Mouse (Mus musculus): ENCODE results near the gene Helz. TPM values are rescaled to one million over a fixed set of nuclear protein-coding genes. Genes with fewer than 3 reads are reported as not detected.

Gene Helz
- polyA plus RNA-seq, 1 experiment from 2014 or later = 16.0 TPM

DNA sequence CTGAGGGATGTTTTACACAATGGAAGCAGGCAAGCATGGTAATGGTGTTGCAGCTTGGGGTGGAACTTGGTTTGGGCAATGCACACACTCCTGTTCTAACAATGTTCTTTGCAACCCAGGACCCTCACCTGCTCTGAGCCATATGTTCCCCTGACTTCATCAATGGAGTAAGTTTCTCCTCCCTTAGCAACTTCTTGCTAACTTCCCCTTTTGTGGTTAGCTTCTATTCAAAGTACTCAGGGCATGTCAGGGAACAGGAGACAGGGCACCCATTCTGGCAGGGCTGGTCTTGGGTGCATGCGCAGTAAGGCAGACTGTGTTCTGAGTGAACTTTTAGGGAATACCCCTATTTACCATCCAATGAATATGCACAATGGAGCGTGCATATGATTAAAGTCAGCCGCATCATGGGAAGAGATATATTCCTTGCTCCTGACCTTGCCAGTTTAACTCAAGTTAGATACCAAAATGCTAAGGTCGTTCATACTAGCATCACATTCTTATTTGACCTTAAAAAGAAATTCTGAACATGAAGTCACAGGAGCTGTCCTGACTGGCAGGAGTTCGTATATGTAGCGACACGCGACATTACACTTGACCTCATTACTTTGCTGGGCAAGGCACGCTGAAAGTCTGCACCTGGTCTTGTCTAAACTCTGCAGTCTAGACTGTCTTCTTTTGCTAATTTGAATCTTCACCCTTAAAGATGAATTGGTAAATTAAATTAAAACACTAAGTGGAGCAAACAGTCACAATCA lies 172.7 kb downstream of the Helz start:
- WGBS = 83% methylated on average over 9 of the region's 9 CpGs
- no peak for ATAC-seq

DNA sequence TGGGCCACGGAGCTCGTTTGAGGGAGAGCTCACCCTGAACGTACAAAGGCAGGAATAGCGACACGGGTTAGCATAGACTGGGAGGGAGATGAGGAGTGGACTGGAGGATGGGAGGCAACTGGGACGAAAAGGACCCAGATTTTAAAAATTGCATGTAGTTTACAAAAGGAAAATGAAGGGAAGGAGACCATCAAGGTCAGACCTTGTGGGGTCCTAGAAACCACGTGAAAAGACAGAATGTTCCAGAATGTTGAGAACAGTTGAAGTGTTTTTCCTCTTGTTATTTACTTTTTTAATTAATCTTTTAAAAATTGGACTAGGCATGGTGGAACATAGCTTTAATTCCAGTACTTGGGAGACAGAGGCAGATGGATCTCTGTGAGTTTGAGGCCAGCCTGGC lies 173.3 kb downstream of the Helz start:
- no peaks in the 10 kb centered on the region for H3K9me3 ChIP-seq
- no peak overlapping the region for H3K4me2 ChIP-seq (replicated peaks)
- no peaks in the 10 kb centered on the region for H3K36me3 ChIP-seq
- H3K27me3 ChIP-seq (replicated peaks) = no peaks in the 10 kb centered on the region
- 79% methylated on average over 7 of the region's 7 CpGs for WGBS
- no peaks in the 10 kb centered on the region for H3K4me1 ChIP-seq (replicated peaks)
- ATAC-seq = no peak
- no peak overlapping the region for H3K27ac ChIP-seq
- no peak overlapping the region for H3K4me3 ChIP-seq (replicated peaks)
- no peak overlapping the region for H3K9ac ChIP-seq

More for the DNA sequence above, 172.7 kb downstream of the Helz start:
- no peak overlapping the region for H3K27ac ChIP-seq
- H3K27me3 ChIP-seq (replicated peaks) = no peaks in the 10 kb centered on the region
- no peak overlapping the region for H3K9ac ChIP-seq
- no peaks in the 10 kb centered on the region for H3K36me3 ChIP-seq
- no peak overlapping the region for H3K4me3 ChIP-seq (replicated peaks)
- no peaks in the 10 kb centered on the region for H3K9me3 ChIP-seq
- no peaks in the 10 kb centered on the region for H3K4me1 ChIP-seq (replicated peaks)
- no peak overlapping the region for H3K4me2 ChIP-seq (replicated peaks)

DNA sequence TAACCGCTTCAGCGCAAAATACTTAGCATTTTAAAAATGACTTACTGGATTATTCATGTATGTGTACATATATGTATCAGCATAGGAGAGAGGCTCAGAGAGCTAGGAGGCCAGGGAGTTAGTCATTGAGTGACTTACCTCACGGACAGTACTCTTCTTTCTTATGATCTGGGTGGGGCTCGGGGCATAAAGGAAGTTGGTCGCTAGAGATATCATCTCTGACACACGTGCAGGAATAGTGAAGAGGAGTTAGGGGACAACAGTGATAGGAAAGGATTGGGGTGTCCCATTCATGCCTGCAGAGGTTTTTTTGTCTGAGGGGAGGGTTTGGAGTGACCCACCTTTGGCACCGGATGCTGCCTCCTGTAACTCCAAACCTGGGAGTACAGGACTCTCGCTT lies 176.9 kb downstream of the Helz start:
- Histone ChIP-seq H3K4me1 (replicated peaks) (no peaks in the 10 kb centered on the region), H3K9me3 (no peaks in the 10 kb centered on the region), H3K4me3 (replicated peaks) (no peak overlapping the region), H3K27me3 (replicated peaks) (no peaks in the 10 kb centered on the region), H3K9ac (no peak overlapping the region), H3K27ac (no peak overlapping the region), H3K36me3 (no peaks in the 10 kb centered on the region), H3K4me2 (replicated peaks) (no peak overlapping the region)
- ATAC-seq = no peak
- 84% methylated on average over 8 of the region's 8 CpGs for WGBS

DNA sequence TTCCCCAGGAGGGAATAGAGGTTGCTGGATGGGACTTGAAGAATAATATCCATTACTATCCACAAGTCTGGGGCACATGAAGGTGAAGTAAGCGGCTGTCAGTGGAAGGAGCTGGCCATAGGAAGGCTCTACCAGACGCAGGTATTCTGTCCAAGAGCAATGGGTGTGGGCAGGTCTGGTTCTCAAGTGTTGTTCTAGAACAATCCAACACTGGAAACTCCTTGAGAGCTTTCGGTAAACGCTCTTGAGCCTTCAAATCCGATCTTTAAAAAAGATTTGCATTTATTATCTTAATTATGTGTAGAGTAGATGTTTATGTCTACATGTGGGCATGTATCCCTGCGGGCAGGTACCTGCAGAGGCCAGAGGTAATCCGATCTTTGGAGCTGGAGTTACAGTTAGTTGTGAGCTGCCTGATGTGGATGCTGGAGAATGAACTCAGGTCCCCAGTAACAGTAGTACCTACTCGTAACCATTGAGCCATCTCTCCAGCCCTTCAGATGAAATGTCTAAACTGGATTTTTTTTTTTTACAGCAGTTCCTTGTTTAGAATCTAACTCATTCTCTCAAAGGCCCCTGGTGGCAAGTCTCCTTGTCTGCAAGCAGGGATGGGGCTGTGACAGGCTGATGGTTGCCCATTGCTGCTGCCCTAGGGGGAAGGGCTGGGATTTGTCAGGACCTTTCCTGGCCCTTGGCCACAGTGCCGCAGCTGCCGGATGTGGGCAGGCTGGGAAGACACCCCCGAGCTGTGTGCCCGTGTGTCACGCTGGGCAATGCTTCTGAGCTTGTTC lies 180.5 kb downstream of the Helz start:
- WGBS = 84% methylated on average over 13 of the region's 13 CpGs

DNA sequence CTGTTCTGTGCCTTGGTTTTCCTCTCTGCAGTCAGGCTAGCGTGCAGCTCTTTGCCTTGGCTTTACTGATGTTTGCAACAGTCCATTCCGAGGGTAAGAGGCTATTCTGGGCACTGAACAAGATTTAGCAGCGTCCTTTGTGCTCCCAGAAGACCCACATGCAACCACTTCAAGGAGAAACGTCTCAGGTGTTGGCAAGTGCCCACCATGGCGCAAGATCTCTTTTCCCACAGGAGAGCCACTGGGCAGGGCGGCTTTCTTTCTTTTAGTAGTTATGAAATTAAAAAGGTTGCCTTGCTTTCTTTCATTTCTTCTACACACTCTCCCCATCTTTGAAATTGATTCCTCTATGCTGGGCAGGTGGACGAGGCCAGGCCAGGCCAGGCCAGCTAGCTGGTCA lies 181.4 kb downstream of the Helz start:
- Histone ChIP-seq H3K4me3 (replicated peaks) (no peak overlapping the region), H3K9ac (no peak overlapping the region), H3K9me3 (no peaks in the 10 kb centered on the region), H3K27me3 (replicated peaks) (no peaks in the 10 kb centered on the region), H3K36me3 (no peaks in the 10 kb centered on the region), H3K4me1 (replicated peaks) (no peaks in the 10 kb centered on the region), H3K27ac (no peak overlapping the region), H3K4me2 (replicated peaks) (no peak overlapping the region)
- ATAC-seq = no peak
- WGBS = 79% methylated on average over 7 of the region's 7 CpGs

More for the DNA sequence above, 180.5 kb downstream of the Helz start:
- no peak overlapping the region for H3K9ac ChIP-seq
- no peaks in the 10 kb centered on the region for H3K36me3 ChIP-seq
- no peak overlapping the region for H3K4me2 ChIP-seq (replicated peaks)
- no peak overlapping the region for H3K27ac ChIP-seq
- no peaks in the 10 kb centered on the region for H3K4me1 ChIP-seq (replicated peaks)
- no peaks in the 10 kb centered on the region for H3K27me3 ChIP-seq (replicated peaks)
- H3K9me3 ChIP-seq = no peaks in the 10 kb centered on the region
- ATAC-seq = no peak
- H3K4me3 ChIP-seq (replicated peaks) = no peak overlapping the region

DNA sequence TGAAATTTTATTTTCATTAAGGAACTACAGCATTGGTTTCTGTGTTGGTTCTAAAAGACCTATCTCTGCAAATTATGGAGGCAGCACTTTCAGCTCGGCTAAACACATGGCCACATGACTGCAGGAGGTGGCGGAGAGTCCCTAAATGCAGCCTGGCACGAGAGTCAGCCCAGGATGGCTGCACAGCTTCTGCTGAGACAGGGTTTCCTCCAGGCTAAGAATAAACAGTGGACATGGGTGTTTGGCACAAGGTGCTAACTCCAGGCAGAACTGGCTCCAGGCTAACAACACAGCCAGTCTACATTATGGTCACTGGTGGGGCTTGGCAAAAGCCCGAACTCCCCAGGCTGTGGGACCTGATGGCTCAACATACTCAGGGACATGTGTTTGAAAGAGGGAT lies 183.2 kb downstream of the Helz start:
- Histone ChIP-seq H3K4me1 (replicated peaks) (no peaks in the 10 kb centered on the region), H3K36me3 (no peaks in the 10 kb centered on the region), H3K9me3 (no peaks in the 10 kb centered on the region), H3K9ac (no peak overlapping the region), H3K4me2 (replicated peaks) (no peak overlapping the region), H3K27me3 (replicated peaks) (no peaks in the 10 kb centered on the region), H3K27ac (no peak overlapping the region), H3K4me3 (replicated peaks) (no peak overlapping the region)
- WGBS = 84% methylated on average over 4 of the region's 4 CpGs
- ATAC-seq = no peak

DNA sequence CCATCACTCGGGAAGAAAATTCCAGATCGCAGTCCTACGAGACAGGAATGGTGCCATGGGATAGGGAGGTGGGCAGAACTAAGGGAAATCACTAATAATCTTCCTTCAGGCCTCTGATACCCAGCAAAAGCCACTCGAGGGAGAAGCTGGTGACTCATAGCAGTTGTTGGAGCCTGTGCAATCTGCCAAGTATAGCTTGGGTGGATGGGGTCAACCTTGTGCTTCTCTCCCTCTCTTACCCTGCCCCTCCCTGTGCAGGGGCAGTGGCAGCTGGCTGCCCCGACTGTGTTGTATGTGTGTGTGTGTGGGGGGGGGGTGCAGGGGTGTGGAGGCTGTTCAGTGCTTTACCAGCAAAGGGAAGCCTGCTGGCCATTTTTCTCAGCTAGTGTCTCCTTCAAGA lies 183.8 kb downstream of the Helz start:
- Histone ChIP-seq H3K4me1 (replicated peaks) (no peaks in the 10 kb centered on the region), H3K4me2 (replicated peaks) (no peak overlapping the region), H3K27me3 (replicated peaks) (no peaks in the 10 kb centered on the region), H3K27ac (no peak overlapping the region), H3K36me3 (no peaks in the 10 kb centered on the region), H3K4me3 (replicated peaks) (no peak overlapping the region), H3K9me3 (no peaks in the 10 kb centered on the region), H3K9ac (no peak overlapping the region)
- 71% methylated on average over 5 of the region's 5 CpGs for WGBS
- ATAC-seq = no peak

DNA sequence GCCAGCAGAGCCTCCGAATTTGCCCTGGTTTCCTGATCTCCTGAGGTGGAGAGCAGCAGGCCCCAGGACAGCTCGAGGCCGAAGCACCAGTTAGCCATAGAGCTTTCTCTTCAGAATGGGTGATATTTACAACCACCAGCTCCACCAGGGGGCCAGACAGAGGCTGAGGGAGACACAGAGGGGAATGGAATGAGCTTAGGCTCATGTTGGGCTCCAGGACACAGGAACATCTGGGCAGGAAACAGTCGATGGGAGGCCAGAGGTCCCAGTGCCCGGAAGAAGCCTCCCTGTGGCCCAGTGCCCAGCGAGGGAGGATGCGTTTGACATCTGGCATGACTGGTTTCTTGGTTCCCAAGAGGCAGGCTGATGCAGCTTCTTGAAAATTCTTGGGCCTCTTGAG lies 186.4 kb downstream of the Helz start:
- Histone ChIP-seq H3K27me3 (replicated peaks) (no peaks in the 10 kb centered on the region), H3K9me3 (no peaks in the 10 kb centered on the region), H3K9ac (no peak overlapping the region), H3K27ac (no peak overlapping the region), H3K4me3 (replicated peaks) (no peak overlapping the region), H3K4me1 (replicated peaks) (no peaks in the 10 kb centered on the region), H3K36me3 (no peaks in the 10 kb centered on the region), H3K4me2 (replicated peaks) (no peak overlapping the region)
- WGBS = 71% methylated on average over 7 of the region's 7 CpGs
- no peak for ATAC-seq

DNA sequence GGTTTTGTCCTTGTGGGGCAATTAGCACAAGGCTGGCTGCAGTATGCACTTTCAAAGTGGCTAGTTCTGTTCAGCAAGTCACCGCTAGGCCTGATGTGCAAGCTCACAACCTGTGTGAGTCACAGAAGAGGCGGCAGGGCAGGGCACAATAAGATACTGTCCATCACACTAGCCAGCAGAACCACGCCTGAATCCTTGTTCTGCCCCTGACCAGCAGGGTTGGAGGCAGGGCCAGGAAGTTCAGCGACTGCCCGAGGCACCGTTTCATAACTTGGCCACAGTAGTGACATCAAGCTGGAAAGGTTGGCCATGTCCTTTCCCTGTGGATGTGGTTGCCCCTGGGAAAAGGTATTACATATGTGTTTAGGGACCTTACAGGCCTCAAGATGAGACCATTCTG lies 190.2 kb downstream of the Helz start:
- 79% methylated on average over 6 of the region's 6 CpGs for WGBS
- ATAC-seq = no peak

DNA sequence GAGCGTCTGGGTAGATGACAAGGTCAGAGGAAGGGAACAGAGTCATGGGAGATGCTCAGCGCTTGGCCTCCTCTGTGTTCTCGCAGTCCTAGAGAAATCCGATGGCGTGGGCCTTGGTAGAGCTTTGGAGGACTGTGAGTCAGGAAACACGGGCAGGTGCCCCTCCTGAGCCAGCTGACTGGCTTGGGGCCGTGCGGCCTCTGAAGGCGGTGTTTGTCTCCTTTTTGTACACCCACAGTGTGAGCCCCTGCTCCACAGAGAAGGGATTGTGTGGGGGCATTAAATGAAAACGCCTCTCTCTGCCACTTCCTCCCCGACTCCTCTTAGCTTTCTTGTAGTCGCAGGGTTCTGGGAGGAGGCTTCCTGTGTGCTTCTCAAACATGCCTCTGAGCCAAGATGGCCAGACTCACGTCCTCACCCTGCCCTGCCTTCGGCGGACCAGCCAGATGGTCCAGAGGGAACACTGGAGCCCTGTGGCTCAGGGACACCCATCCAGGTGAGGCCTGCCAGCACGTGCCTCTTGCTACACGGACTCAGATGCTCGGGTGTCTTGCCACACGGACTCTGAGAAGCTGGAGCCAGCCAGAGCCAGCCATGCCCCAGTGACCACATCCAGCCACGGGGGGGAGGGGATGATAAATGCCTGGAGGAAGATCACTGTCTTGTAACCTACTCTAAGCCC lies 190.8 kb downstream of the Helz start:
- Histone ChIP-seq H3K36me3 (no peaks in the 10 kb centered on the region), H3K4me1 (replicated peaks) (0 out of 2 replicates have a peak, but pooled peaks cover 2% of the 10 kb centered on the region), H3K9ac (no peak overlapping the region), H3K4me3 (replicated peaks) (no peak overlapping the region), H3K27me3 (replicated peaks) (no peaks in the 10 kb centered on the region), H3K9me3 (no peaks in the 10 kb centered on the region), H3K27ac (no peak overlapping the region), H3K4me2 (replicated peaks) (no peak overlapping the region)
- ATAC-seq = no peak
- 81% methylated on average over 20 of the region's 20 CpGs for WGBS

More for the DNA sequence above, 190.2 kb downstream of the Helz start:
- Histone ChIP-seq H3K4me1 (replicated peaks) (0 out of 2 replicates have a peak, but pooled peaks cover under 1% of the 10 kb centered on the region), H3K27me3 (replicated peaks) (no peaks in the 10 kb centered on the region), H3K9me3 (no peaks in the 10 kb centered on the region), H3K9ac (no peak overlapping the region), H3K4me2 (replicated peaks) (no peak overlapping the region), H3K27ac (no peak overlapping the region), H3K36me3 (no peaks in the 10 kb centered on the region), H3K4me3 (replicated peaks) (no peak overlapping the region)

DNA sequence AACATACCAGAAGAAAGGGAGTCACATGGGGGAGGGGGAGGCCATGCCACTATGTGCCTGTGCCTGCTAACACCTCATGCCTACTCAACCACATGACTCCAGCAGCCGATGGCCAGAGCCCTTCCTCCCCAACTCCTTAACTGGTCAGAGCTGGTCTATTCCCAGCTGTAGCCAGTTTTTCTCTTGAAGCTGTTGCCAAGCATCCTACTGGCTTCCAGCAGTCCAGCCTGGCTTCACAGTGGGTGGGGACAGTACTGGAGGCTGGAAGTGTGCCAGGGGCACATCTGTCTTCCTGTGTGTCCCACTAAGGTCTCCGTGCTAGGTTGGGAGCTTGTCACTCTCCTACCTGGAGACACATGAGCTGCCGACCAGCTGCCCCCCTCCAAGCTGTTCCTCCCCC lies 195.4 kb downstream of the Helz start:
- H3K27ac ChIP-seq = no peak overlapping the region
- H3K4me3 ChIP-seq (replicated peaks) = no peak overlapping the region
- H3K36me3 ChIP-seq = no peaks in the 10 kb centered on the region
- H3K4me1 ChIP-seq (replicated peaks) = 0 out of 2 replicates have a peak, but pooled peaks cover 2% of the 10 kb centered on the region
- no peaks in the 10 kb centered on the region for H3K9me3 ChIP-seq
- no peak for ATAC-seq
- WGBS = 59% methylated on average over 3 of the region's 3 CpGs
- no peak overlapping the region for H3K9ac ChIP-seq
- no peaks in the 10 kb centered on the region for H3K27me3 ChIP-seq (replicated peaks)
- H3K4me2 ChIP-seq (replicated peaks) = no peak overlapping the region
